Mouse (Mus musculus) intestine, embryonic 15.5 days (tissue): ENCODE data around the gene Akap12. TPM values are rescaled to one million over a fixed set of nuclear protein-coding genes. Genes with fewer than 3 reads are reported as not detected.

ENCODE experiments used
- ATAC-seq: fragments of 200-750 bp; cut with Nextera tagmentation; 2 replicates; pipeline ENCODE4 v1.8.0; 2017; ENCODE audit warnings: moderate TSS enrichment, moderate library complexity
- H3K27ac ChIP-seq: fragments of 300-500 bp; sonication (generic); 2 replicates; pipeline ENCODE4 v1.5.1; 2015; ENCODE audit warnings: mild to moderate bottlenecking, inconsistent platforms
- H3K27me3 ChIP-seq: fragments of 300-500 bp; sonication (generic); replicated peaks from 2 replicates; pipeline ENCODE4 v1.6.1; 2015; ENCODE audit warnings: inconsistent platforms
- H3K36me3 ChIP-seq: fragments of 300-500 bp; sonication (generic); 2 replicates; pipeline ENCODE4 v1.6.1; 2015; ENCODE audit warnings: inconsistent platforms
- H3K4me1 ChIP-seq: fragments of 300-500 bp; sonication (generic); replicated peaks from 2 replicates; pipeline ENCODE4 v1.6.1; 2015; ENCODE audit warnings: inconsistent platforms
- H3K4me2 ChIP-seq: fragments of 300-500 bp; sonication (generic); replicated peaks from 2 replicates; pipeline ENCODE4 v1.6.1; 2015; ENCODE audit warnings: mild to moderate bottlenecking, inconsistent platforms
- H3K4me3 ChIP-seq: fragments of 300-500 bp; sonication (generic); replicated peaks from 2 replicates; pipeline ENCODE4 v1.5.1; 2015; ENCODE audit warnings: inconsistent platforms
- H3K9ac ChIP-seq: fragments of 300-500 bp; sonication (generic); 2 replicates; pipeline ENCODE4 v1.6.1; 2015; ENCODE audit warnings: inconsistent platforms
- H3K9me3 ChIP-seq: fragments of 300-500 bp; sonication (generic); 2 replicates; pipeline ENCODE4 v1.6.1; 2016; ENCODE audit warnings: inconsistent platforms
- WGBS: fragments of 180-500 bp; shearing (Covaris S2); methylation state at CpG from one replicate; pipeline ENCODE4 v1.1.7; 2015; 5-methylcytosine and 5-hydroxymethylcytosine counted together
- polyA plus RNA-seq: library from polyadenylated mRNA; unstranded; fragments of >200 nt; fragmentation: Nextera tagmentation; extraction: Ambion mirVana; gene quantifications from 2 replicates; pipeline ENCODE4 v1.2.1, GENCODE M21; 2015

Akap12 gene
- polyA plus RNA-seq, 1 experiment from 2014 or later = 50.6 TPM

GRCm38 (mm10) chr10:4373558-4373957 is 107.4 kb downstream of the Akap12 start:
- no peak overlapping the region for H3K4me2 ChIP-seq
- H3K36me3 ChIP-seq = peaks cover 6% of the 10 kb centered on the region; the same call in 1 of the 2 replicates
- 0 out of 2 replicates have a peak, but pooled peaks cover 4% of the 10 kb centered on the region for H3K4me1 ChIP-seq
- no peak overlapping the region for H3K4me3 ChIP-seq
- WGBS = 92% methylated on average over 4 of the region's 4 CpGs
- ATAC-seq = no peak
- no peak overlapping the region for H3K27ac ChIP-seq
- no peaks in the 10 kb centered on the region for H3K9me3 ChIP-seq
- H3K9ac ChIP-seq = no peak overlapping the region
- no peaks in the 10 kb centered on the region for H3K27me3 ChIP-seq

- Histone ChIP-seq H3K9ac (no peak overlapping the region), H3K9me3 (no peaks in the 10 kb centered on the region), H3K27ac (no peak overlapping the region), H3K27me3 (no peaks in the 10 kb centered on the region), H3K36me3 (no peaks in the 10 kb centered on the region), H3K4me2 (no peak overlapping the region), H3K4me3 (no peak overlapping the region), H3K4me1 (0 out of 2 replicates have a peak, but pooled peaks cover 4% of the 10 kb centered on the region)
- no peak for ATAC-seq
- 91% methylated on average over 7 of the region's 7 CpGs for WGBS
Measured at GRCm38 (mm10) chr10:4374239-4374638, 108.1 kb downstream of the Akap12 start.

- no peak overlapping the region for H3K4me2 ChIP-seq
- H3K36me3 ChIP-seq = no peaks in the 10 kb centered on the region
- no peaks in the 10 kb centered on the region for H3K9me3 ChIP-seq
- H3K9ac ChIP-seq = no peak overlapping the region
- no peak overlapping the region for H3K27ac ChIP-seq
- H3K4me3 ChIP-seq = no peak overlapping the region
- no peaks in the 10 kb centered on the region for H3K27me3 ChIP-seq
- WGBS = 89% methylated on average over 4 of the region's 4 CpGs
- 0 out of 2 replicates have a peak, but pooled peaks cover 4% of the 10 kb centered on the region for H3K4me1 ChIP-seq
- ATAC-seq = no peak
Measured at GRCm38 (mm10) chr10:4374734-4375133, 108.6 kb downstream of the Akap12 start.

GRCm38 (mm10) chr10:4375267-4375666 is 109.1 kb downstream of the Akap12 start:
- no peak for ATAC-seq
- Histone ChIP-seq H3K27me3 (no peaks in the 10 kb centered on the region), H3K9ac (no peak overlapping the region), H3K36me3 (no peaks in the 10 kb centered on the region), H3K4me2 (no peak overlapping the region), H3K4me1 (0 out of 2 replicates have a peak, but pooled peaks cover 4% of the 10 kb centered on the region), H3K27ac (no peak overlapping the region), H3K4me3 (no peak overlapping the region), H3K9me3 (no peaks in the 10 kb centered on the region)
- 68% methylated on average over 7 of the region's 7 CpGs for WGBS

- 39% methylated on average over 7 of the region's 7 CpGs for WGBS
- peak; percentile 61; the same call in 1 of the 2 replicates for ATAC-seq
- no peak overlapping the region for H3K9ac ChIP-seq
- no peaks in the 10 kb centered on the region for H3K36me3 ChIP-seq
- H3K27me3 ChIP-seq = no peaks in the 10 kb centered on the region
- H3K4me2 ChIP-seq = no peak overlapping the region
- H3K9me3 ChIP-seq = no peaks in the 10 kb centered on the region
- H3K4me1 ChIP-seq = 0 out of 2 replicates have a peak, but pooled peaks cover 6% of the 10 kb centered on the region
- no peak overlapping the region for H3K4me3 ChIP-seq
- peak overlapping the region; percentile 42; the same call in 1 of the 2 replicates for H3K27ac ChIP-seq
Measured at GRCm38 (mm10) chr10:4376461-4376860, 110.3 kb downstream of the Akap12 start.

- ATAC-seq = no peak
- Histone ChIP-seq H3K4me2 (no peak overlapping the region), H3K27ac (peak overlapping the region; percentile 14; the same call in 1 of the 2 replicates), H3K9me3 (no peaks in the 10 kb centered on the region), H3K36me3 (no peaks in the 10 kb centered on the region), H3K9ac (no peak overlapping the region), H3K4me3 (no peak overlapping the region), H3K27me3 (no peaks in the 10 kb centered on the region), H3K4me1 (0 out of 2 replicates have a peak, but pooled peaks cover 6% of the 10 kb centered on the region)
- 67% methylated on average over 7 of the region's 7 CpGs for WGBS
Measured at GRCm38 (mm10) chr10:4376931-4377330, 110.8 kb downstream of the Akap12 start.

- 71% methylated on average over 5 of the region's 5 CpGs for WGBS
- Histone ChIP-seq H3K27me3 (no peaks in the 10 kb centered on the region), H3K27ac (no peak overlapping the region), H3K36me3 (no peaks in the 10 kb centered on the region), H3K4me1 (peaks cover 9% of the 10 kb centered on the region; the same call in 1 of the 2 replicates), H3K9me3 (no peaks in the 10 kb centered on the region), H3K4me3 (no peak overlapping the region), H3K9ac (no peak overlapping the region), H3K4me2 (no peak overlapping the region)
- no peak for ATAC-seq
Measured at GRCm38 (mm10) chr10:4380748-4381147, 114.6 kb downstream of the Akap12 start.

GRCm38 (mm10) chr10:4384244-4384643 is 118.1 kb downstream of the Akap12 start:
- Histone ChIP-seq H3K36me3 (no peaks in the 10 kb centered on the region), H3K27ac (no peak overlapping the region), H3K9me3 (no peaks in the 10 kb centered on the region), H3K4me1 (peaks cover 5% of the 10 kb centered on the region; the same call in 1 of the 2 replicates), H3K27me3 (no peaks in the 10 kb centered on the region), H3K9ac (no peak overlapping the region), H3K4me2 (no peak overlapping the region), H3K4me3 (no peak overlapping the region)
- ATAC-seq = no peak
- 90% methylated on average over 7 of the region's 7 CpGs for WGBS

GRCm38 (mm10) chr10:4386609-4387591 is 120.7 kb downstream of the Akap12 start:
- WGBS = under 1% methylated on average over 88 of the region's 133 CpGs
- Histone ChIP-seq H3K9me3 (no peaks in the 10 kb centered on the region), H3K4me1 (peaks cover 20% of the 10 kb centered on the region), H3K27me3 (no peaks in the 10 kb centered on the region), H3K27ac (peak overlapping the region; percentile 99), H3K9ac (peak overlapping the region; percentile 98), H3K4me3 (peak overlapping the region; percentile 93), H3K4me2 (peak overlapping the region; percentile 81), H3K36me3 (no peaks in the 10 kb centered on the region)
- peak; percentile 93 for ATAC-seq

GRCm38 (mm10) chr10:4387701-4388383 is 121.7 kb downstream of the Akap12 start, which contains the start of gene Zbtb2:
Zbtb2 (minus strand) TSS chr10:4388108.
- Histone ChIP-seq H3K9ac (peak within 1 kb of the TSS; percentile 98), H3K4me2 (peak within 1 kb of the TSS; percentile 81), H3K27me3 (no peaks in the 10 kb centered on the region), H3K4me3 (peak within 1 kb of the TSS; percentile 93), H3K9me3 (no peaks in the 10 kb centered on the region), H3K36me3 (no peaks in the 10 kb centered on the region), H3K4me1 (peaks cover 20% of the 10 kb centered on the region), H3K27ac (peak within 1 kb of the TSS; percentile 99)
- WGBS = 1% methylated on average over 50 of the region's 87 CpGs
- ATAC-seq = peak; percentile 3

- H3K27ac ChIP-seq = peak overlapping the region; percentile 99
- H3K4me3 ChIP-seq = peak overlapping the region; percentile 93
- peak overlapping the region; percentile 98 for H3K9ac ChIP-seq
- peak overlapping the region; percentile 81 for H3K4me2 ChIP-seq
- WGBS = under 1% methylated on average over 19 of the region's 19 CpGs
- H3K27me3 ChIP-seq = no peaks in the 10 kb centered on the region
- H3K36me3 ChIP-seq = no peaks in the 10 kb centered on the region
- H3K4me1 ChIP-seq = peaks cover 17% of the 10 kb centered on the region
- no peak for ATAC-seq
- H3K9me3 ChIP-seq = no peaks in the 10 kb centered on the region
Measured at GRCm38 (mm10) chr10:4388384-4388745, 122.2 kb downstream of the Akap12 start.

GRCm38 (mm10) chr10:4389036-4389435 is 122.9 kb downstream of the Akap12 start:
- Histone ChIP-seq H3K9ac (peak overlapping the region; percentile 98; the same call in 1 of the 2 replicates), H3K9me3 (no peaks in the 10 kb centered on the region), H3K36me3 (no peaks in the 10 kb centered on the region), H3K4me2 (peak overlapping the region; percentile 81), H3K4me3 (peak overlapping the region; percentile 93), H3K4me1 (peaks cover 17% of the 10 kb centered on the region), H3K27me3 (no peaks in the 10 kb centered on the region), H3K27ac (no peak overlapping the region)
- no peak for ATAC-seq
- 13% methylated on average over 10 of the region's 10 CpGs for WGBS
